In the genomic region with DNA sequence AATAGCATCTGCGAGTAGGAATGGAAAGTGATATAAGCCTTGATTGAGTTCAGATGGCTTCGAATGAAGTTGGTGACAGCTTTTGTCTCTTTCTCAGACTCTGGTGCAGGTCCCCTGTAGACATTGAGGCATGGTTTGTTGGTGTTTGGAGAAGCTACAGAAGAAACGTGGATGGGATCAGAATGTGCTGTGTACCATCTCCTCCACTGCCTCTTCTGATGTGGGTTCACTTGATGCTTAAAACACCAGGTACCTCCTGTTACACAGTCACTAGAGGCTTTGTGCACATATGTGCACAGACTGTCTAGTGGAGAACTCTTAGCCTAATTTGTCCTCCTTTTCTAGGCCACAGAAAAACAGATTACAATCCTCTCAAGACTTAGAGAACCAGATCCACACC, we compare ENCODE assay signal across 30 mouse cellular contexts. TPM values are rescaled to one million over a fixed set of nuclear protein-coding genes. Genes with fewer than 3 reads are reported as not detected.
DNase-seq lines count a peak whose midpoint lies in the region; ATAC-seq and TF ChIP-seq lines count a peak whose summit lies in the region.
"Had no signal": no experiment of that assay in that cellular context is flagged by ENCODE, and none has a peak within 500 bp of the region (broad histone marks: within the 10 kb centered on the region; RNA-seq: fewer than 3 reads in every experiment).

No protein-coding gene starts in this region.

- no peaks in the 10 kb centered on the region for H3K9me3 ChIP-seq in forebrain, embryonic 16.5 days (ENCODE audit: control insufficient read depth, low read length)
- H3K9me3 ChIP-seq: forebrain, embryonic 10.5 days; forebrain, embryonic 13.5 days; heart, embryonic 12.5 days; heart, embryonic 15.5 days; hindbrain, embryonic 10.5 days; hindbrain, embryonic 13.5 days had no signal

- no peak for ATAC-seq in monocyte, adult 5-6 weeks (replicated peaks; ENCODE audit: insufficient number of reproducible peaks, low FRiP score, low TSS enrichment, poor library complexity, severe bottlenecking)
- no peak for ATAC-seq in forebrain, embryonic 16.5 days
- ATAC-seq: forebrain, embryonic 13.5 days; forebrain, postnatal 0 days; hindbrain, embryonic 16.5 days had no signal

- WGBS in thymus, adult 2 months, result 40% methylated on average over 3 of the region's 3 CpGs
- 85% methylated on average over 3 of the region's 3 CpGs for WGBS in forebrain, embryonic 16.5 days

- H3K4me1 ChIP-seq in thymus, adult 2 months (replicated peaks; ENCODE audit: control insufficient read depth, insufficient read depth, low read length), result peaks cover 9% of the 10 kb centered on the region
- H3K4me1 ChIP-seq in forebrain, embryonic 16.5 days (replicated peaks; ENCODE audit: control insufficient read depth, insufficient read depth, low read length), result no peaks in the 10 kb centered on the region
- H3K4me1 ChIP-seq: forebrain, embryonic 10.5 days; forebrain, embryonic 13.5 days; heart, embryonic 12.5 days; heart, embryonic 15.5 days; hindbrain, embryonic 10.5 days; hindbrain, embryonic 13.5 days had no signal

- TF ChIP-seq POLR2A in thymus, adult 2 months (IDR thresholded peaks at IDR 0.05; ENCODE audit: control insufficient read depth, extremely low read depth, insufficient read depth, low read length, poor library complexity), result no peak

- no peak overlapping the region for H3K4me3 ChIP-seq in thymus, adult 2 months (ENCODE audit: control insufficient read depth, insufficient read depth, low read length)
- no peak overlapping the region for H3K4me3 ChIP-seq in forebrain, embryonic 16.5 days (replicated peaks; ENCODE audit: low read length)
- H3K4me3 ChIP-seq: forebrain, embryonic 10.5 days; forebrain, embryonic 13.5 days; heart, embryonic 12.5 days; heart, embryonic 15.5 days; hindbrain, embryonic 10.5 days; hindbrain, embryonic 13.5 days had no signal

- no peaks in the 10 kb centered on the region for H3K27me3 ChIP-seq in thymus, adult 2 months (ENCODE audit: control insufficient read depth, insufficient read depth, low read length)
- no peaks in the 10 kb centered on the region for H3K27me3 ChIP-seq in forebrain, embryonic 16.5 days (replicated peaks; ENCODE audit: control insufficient read depth, insufficient read depth, low read length)
- H3K27me3 ChIP-seq: forebrain, embryonic 13.5 days; heart, embryonic 12.5 days; heart, embryonic 15.5 days; hindbrain, embryonic 13.5 days had no signal

- H3K4me2 ChIP-seq in forebrain, embryonic 16.5 days (ENCODE audit: low read length), result no peak overlapping the region
- H3K4me2 ChIP-seq: forebrain, embryonic 13.5 days; heart, embryonic 12.5 days; heart, embryonic 15.5 days; hindbrain, embryonic 13.5 days had no signal

- no peak for TF ChIP-seq CTCF in thymus, adult 2 months (IDR thresholded peaks at IDR 0.05; ENCODE audit: borderline replicate concordance, control insufficient read depth, extremely low read depth, insufficient read depth, low read length, poor library complexity)

- peak; percentile 12 for DNase-seq in thymus, adult 2 months
- DNase-seq in thymus, postnatal 10 days (ENCODE audit: low spot score in 2 of 2), result no peak
- peak; percentile 21 for DNase-seq in CD4-positive helper T cell, adult 2 months (ENCODE audit: low read depth, low spot score)
- DNase-seq in T-cell, adult 2 months (ENCODE audit: low spot score), result peak; percentile 20
- peak; percentile 17 for DNase-seq in thymus, postnatal 25 days
- DNase-seq: adrenal gland, adult 8-10 months; adrenal gland, postnatal 36 days; B cell, adult 2 months; cerebellum, adult 18-20 months; cerebellum, adult 9-10 months; cerebellum, postnatal 14 days; forebrain, postnatal 0 days; gastrocnemius, postnatal 25 days; heart, adult 18-20 months; heart, postnatal 10 days; heart, postnatal 36 days had no signal

- H3K36me3 ChIP-seq in thymus, adult 2 months (ENCODE audit: control insufficient read depth, insufficient read depth, low read length), result no peaks in the 10 kb centered on the region
- H3K36me3 ChIP-seq in forebrain, embryonic 16.5 days (ENCODE audit: control insufficient read depth, insufficient read depth), result no peaks in the 10 kb centered on the region
- H3K36me3 ChIP-seq: forebrain, embryonic 10.5 days; heart, embryonic 12.5 days; heart, embryonic 15.5 days; hindbrain, embryonic 10.5 days; hindbrain, embryonic 13.5 days had no signal

- no peak overlapping the region for H3K9ac ChIP-seq in forebrain, embryonic 16.5 days (replicated peaks; ENCODE audit: low read depth, low read length)
- H3K9ac ChIP-seq: forebrain, embryonic 13.5 days; forebrain, postnatal 0 days; heart, embryonic 12.5 days; heart, embryonic 15.5 days; hindbrain, embryonic 13.5 days had no signal

- no peak overlapping the region for H3K27ac ChIP-seq in thymus, adult 2 months (ENCODE audit: control insufficient read depth, insufficient read depth, low read length)
- H3K27ac ChIP-seq in forebrain, embryonic 16.5 days (ENCODE audit: low read length), result no peak overlapping the region
- H3K27ac ChIP-seq: forebrain, embryonic 10.5 days; forebrain, embryonic 13.5 days; heart, embryonic 15.5 days; hindbrain, embryonic 10.5 days; hindbrain, embryonic 13.5 days had no signal

RNA-seq across cellular contexts. Expression of gene Cpa3, which starts 19.8 kb away (rescaled TPM):
- 1.9 and 2.3 TPM in 2 replicates for polyA plus RNA-seq in thymus, adult 2 months (2012; rRNA removed)
- 7.3 to 28.7 TPM (median 27.7 TPM) in 3 replicates for total RNA-seq in monocyte, adult 5-6 weeks (2017)
- polyA plus RNA-seq in forebrain, embryonic 16.5 days (2015; fragmentation: Nextera tagmentation; extraction: Ambion mirVana), result 0.28 and 0.71 TPM in 2 replicates
- polyA plus RNA-seq: forebrain, embryonic 10.5 days; forebrain, embryonic 13.5 days; hindbrain, embryonic 10.5 days; hindbrain, embryonic 16.5 days had no signal

RNA-seq across cellular contexts. Expression of gene Cpb1, which starts 53.4 kb away (rescaled TPM):
- polyA plus RNA-seq in thymus, adult 2 months (2012; rRNA removed), result not detected in 2 replicates
- not detected in 3 replicates for total RNA-seq in monocyte, adult 5-6 weeks (2017)
- polyA plus RNA-seq in forebrain, embryonic 16.5 days (2015; fragmentation: Nextera tagmentation; extraction: Ambion mirVana), result 0.29 and 0.30 TPM in 2 replicates
- total RNA-seq: gastrocnemius, adult 8-10 months; heart, adult 18-20 months; heart, postnatal 10 days; heart, postnatal 36 days; MEL had no signal
- polyA plus RNA-seq: activated CD4-positive, CD25-positive, alpha-beta regulatory T cell, adult 4 months; embryonic facial prominence, embryonic 11.5 days; forebrain, embryonic 10.5 days; forebrain, embryonic 13.5 days; heart, embryonic 12.5 days; inflammation-experienced regulatory T-cells, adult 6 months had no signal

Comparison
In these comparisons a context has a peak if more than half of its experiments do, and no peak if none do; other contexts are left out.
1. DNase-seq: peak in thymus, adult 2 months (single experiment), CD4-positive helper T cell, adult 2 months (single experiment), T-cell, adult 2 months (single experiment) and thymus, postnatal 25 days (single experiment); none in thymus, postnatal 10 days (0 of 2).